Mouse (Mus musculus) liver, embryonic 14.5 days (tissue): ENCODE results near the gene D230025D16Rik. TPM values are rescaled to one million over a fixed set of nuclear protein-coding genes. Genes with fewer than 3 reads are reported as not detected.

Source experiments
- ATAC-seq: fragments of 200-750 bp; cut with Nextera tagmentation; 2 replicates; pipeline ENCODE4 v1.8.0; 2017; ENCODE audit warnings: moderate number of reproducible peaks, mild to moderate bottlenecking, moderate library complexity; ENCODE audit not compliant: insufficient read depth
- DNase-seq, 3 experiments: peaks; one replicate each; pipeline ENCODE4 v3.0.0-alpha.2; 2012 to 2013; ENCODE audit warnings: low read depth in 3 of 3, low spot score in 3 of 3
- H3K27ac ChIP-seq: fragments of 300-500 bp; sonication (generic); 2 replicates; pipeline ENCODE4 v1.5.1; 2014; ENCODE audit warnings: moderate library complexity, mild to moderate bottlenecking, control low read depth, inconsistent platforms
- H3K27me3 ChIP-seq: fragments of 300-500 bp; sonication (generic); 2 replicates; pipeline ENCODE4 v1.6.1; 2014; ENCODE audit warnings: mild to moderate bottlenecking, low read length, moderate library complexity; ENCODE audit not compliant: control insufficient read depth, insufficient read depth
- H3K36me3 ChIP-seq: fragments of 300-500 bp; sonication (generic); replicated peaks from 2 replicates; pipeline ENCODE4 v1.6.1; 2014; ENCODE audit warnings: low read depth; ENCODE audit not compliant: control insufficient read depth, insufficient read depth
- H3K4me1 ChIP-seq, 2 experiments: fragments of 200-500 bp in 1 of 2; fragments of 300-500 bp in 1 of 2; sonication (generic) in 1 of 2; replicated peaks; 2 replicates each; pipeline ENCODE4 v1.6.1; 2012 to 2014; ENCODE audit warnings: antibody characterized with exemption in 1 of 2, inconsistent platforms in 1 of 2, low read length in 1 of 2; ENCODE audit not compliant: control insufficient read depth in 2 of 2, insufficient read depth in 2 of 2
- H3K4me2 ChIP-seq: fragments of 300-500 bp; sonication (generic); 2 replicates; pipeline ENCODE4 v1.6.1; 2014; ENCODE audit warnings: low read depth, mild to moderate bottlenecking, control low read depth, moderate library complexity
- H3K4me3 ChIP-seq, 2 experiments: fragments of 200-500 bp in 1 of 2; fragments of 300-500 bp in 1 of 2; sonication (generic) in 1 of 2; 2 replicates each; pipeline ENCODE4 v1.5.1; 2012 to 2014; ENCODE audit warnings: low read depth in 2 of 2, low read length in 2 of 2, mild to moderate bottlenecking in 2 of 2, control low read depth in 1 of 2, inconsistent platforms in 1 of 2, moderate library complexity in 1 of 2; ENCODE audit not compliant: insufficient read depth in 1 of 2
- H3K9ac ChIP-seq: fragments of 300-500 bp; sonication (generic); replicated peaks from 2 replicates; pipeline ENCODE4 v1.6.1; 2014; ENCODE audit warnings: mild to moderate bottlenecking, control low read depth, moderate library complexity
- H3K9me3 ChIP-seq: fragments of 300-500 bp; sonication (generic); 2 replicates; pipeline ENCODE4 v1.6.1; 2016; ENCODE audit warnings: low read length, mixed read lengths; ENCODE audit not compliant: control insufficient read depth
- CTCF ChIP-seq: IDR thresholded peaks from 2 replicates; pipeline ENCODE4 v1.5.1; 2016; ENCODE audit warnings: antibody characterized with exemption, low read depth, control low read depth
- EP300 ChIP-seq: IDR thresholded peaks from 2 replicates; pipeline ENCODE4 v1.6.1; 2016; ENCODE audit warnings: antibody characterized with exemption, low read depth
- WGBS: fragments of 180-500 bp; shearing (Covaris S2); extraction: QIAGEN DNeasy Blood & Tissue Kit; methylation state at CpG from one replicate; pipeline ENCODE4 v1.1.7; 2014; ENCODE audit not compliant: insufficient replicate concordance; 5-methylcytosine and 5-hydroxymethylcytosine counted together
- polyA plus RNA-seq, 2 experiments: library from polyadenylated mRNA; depleted of rRNA in 1 of 2; stranded (reverse) in 1 of 2; unstranded in 1 of 2; fragments of >200 nt; fragmentation: Nextera tagmentation in 1 of 2; extraction: Ambion mirVana in 1 of 2; gene quantifications; 2 replicates each; pipeline versions ENCODE4 v1.2.1 to v1.2.3; 2012 to 2014

D230025D16Rik gene
- polyA plus RNA-seq, 2 experiments = 11.9 to 14.7 TPM

- Histone ChIP-seq H3K27me3 (peaks cover 49% of the 10 kb centered on the region), H3K27ac (no peak overlapping the region)
- ATAC-seq = no peak
Observed at GRCm38 (mm10) chr8:105265128-105265527, 40.2 kb downstream of the D230025D16Rik start.

GRCm38 (mm10) chr8:105266775-105267174 is 41.8 kb downstream of the D230025D16Rik start:
- no peak for TF ChIP-seq EP300
- TF ChIP-seq CTCF = no peak
- no peaks in the 10 kb centered on the region for H3K9me3 ChIP-seq
- H3K4me1 ChIP-seq = peaks cover 6 to 12% of the 10 kb centered on the region in 2 experiments
- no peak overlapping the region for H3K4me3 ChIP-seq
- H3K9ac ChIP-seq = no peak overlapping the region
- DNase-seq = no peak
- no peak for ATAC-seq
- H3K4me2 ChIP-seq = no peak overlapping the region
- peaks cover 65% of the 10 kb centered on the region for H3K27me3 ChIP-seq
- H3K27ac ChIP-seq = no peak overlapping the region
- 22% methylated on average over 13 of the region's 13 CpGs for WGBS
- no peaks in the 10 kb centered on the region for H3K36me3 ChIP-seq

More at GRCm38 (mm10) chr8:105265128-105265527, 40.2 kb downstream of the D230025D16Rik start:
- TF ChIP-seq CTCF (no peak), EP300 (no peak)
- peak overlapping the region; percentile 33 to 89; a peak in 3 of 4 replicates for H3K4me3 ChIP-seq
- 8% methylated on average over 10 of the region's 10 CpGs for WGBS
- no peak for DNase-seq
- H3K9ac ChIP-seq = peak overlapping the region; percentile 86
- no peaks in the 10 kb centered on the region for H3K36me3 ChIP-seq
- peaks cover 6 to 16% of the 10 kb centered on the region in 2 experiments for H3K4me1 ChIP-seq
- H3K9me3 ChIP-seq = no peaks in the 10 kb centered on the region
- H3K4me2 ChIP-seq = peak overlapping the region; percentile 98

- H3K4me1 ChIP-seq = peaks cover 6 to 11% of the 10 kb centered on the region in 2 experiments
- DNase-seq = no peak
- ATAC-seq = no peak
- peak overlapping the region in 1 of 2 experiments; percentile 3; a peak in 2 of 4 replicates for H3K4me3 ChIP-seq
- H3K27ac ChIP-seq = no peak overlapping the region
- peaks cover 74% of the 10 kb centered on the region for H3K27me3 ChIP-seq
- peak overlapping the region; percentile 25 for H3K4me2 ChIP-seq
- 5% methylated on average over 65 of the region's 65 CpGs for WGBS
- TF ChIP-seq CTCF (no peak), EP300 (no peak)
- H3K9me3 ChIP-seq = no peaks in the 10 kb centered on the region
- no peak overlapping the region for H3K9ac ChIP-seq
- no peaks in the 10 kb centered on the region for H3K36me3 ChIP-seq
Observed at GRCm38 (mm10) chr8:105268342-105269074, 43.6 kb downstream of the D230025D16Rik start.

GRCm38 (mm10) chr8:105269075-105269458 is 44.1 kb downstream of the D230025D16Rik start:
- Histone ChIP-seq H3K9ac (no peak overlapping the region), H3K4me3 (peak overlapping the region in 1 of 2 experiments; percentile 39; a peak in 3 of 4 replicates)

GRCm38 (mm10) chr8:105269461-105269947 is 44.6 kb downstream of the D230025D16Rik start, which contains the start of gene Hsf4:
Hsf4 (plus strand) TSS chr8:105269801.
- H3K9me3 ChIP-seq = no peaks in the 10 kb centered on the region
- peak within 1 kb of the TSS in 1 of 2 experiments; percentile 39; a peak in 3 of 4 replicates for H3K4me3 ChIP-seq
- no peak for DNase-seq
- H3K36me3 ChIP-seq = no peaks in the 10 kb centered on the region
- WGBS = 1% methylated on average over 42 of the region's 42 CpGs
- no peak within 1 kb of the TSS for H3K27ac ChIP-seq
- TF ChIP-seq CTCF = no peak
- no peak for TF ChIP-seq EP300
- no peak for ATAC-seq
- no peak within 1 kb of the TSS for H3K9ac ChIP-seq
- H3K4me2 ChIP-seq = peak within 1 kb of the TSS; percentile 25
- peaks cover 6 to 7% of the 10 kb centered on the region in 2 experiments for H3K4me1 ChIP-seq
- H3K27me3 ChIP-seq = peaks cover 82% of the 10 kb centered on the region

More at GRCm38 (mm10) chr8:105269075-105269458, 44.1 kb downstream of the D230025D16Rik start:
- WGBS = 7% methylated on average over 10 of the region's 10 CpGs
- DNase-seq = no peak
- ATAC-seq = no peak
- TF ChIP-seq CTCF = no peak
- TF ChIP-seq EP300 = no peak
- Histone ChIP-seq H3K4me1 (peaks cover 6 to 7% of the 10 kb centered on the region in 2 experiments), H3K36me3 (no peaks in the 10 kb centered on the region), H3K27ac (no peak overlapping the region), H3K27me3 (peaks cover 78% of the 10 kb centered on the region), H3K9me3 (no peaks in the 10 kb centered on the region), H3K4me2 (peak overlapping the region; percentile 25)
